Mouse (Mus musculus) C2C12 (cell line): ENCODE measurements around the gene Fam120b. TPM values are rescaled to one million over a fixed set of nuclear protein-coding genes. Genes with fewer than 3 reads are reported as not detected.
A peak's percentile ranks its signal among the peaks of the same experiment; 100 is the strongest.

Experiments
- H3K27me3 ChIP-seq: one replicate; pipeline ENCODE4 v1.6.1; 2011; ENCODE audit not compliant: control insufficient read depth, insufficient read depth, insufficient read length
- H3K36me3 ChIP-seq: one replicate; pipeline ENCODE4 v1.6.1; 2011; ENCODE audit not compliant: control insufficient read depth, insufficient read depth
- H3K4me3 ChIP-seq: one replicate; pipeline ENCODE4 v1.5.1; 2011; ENCODE audit warnings: mild to moderate bottlenecking, control low read depth; ENCODE audit not compliant: poor library complexity, insufficient read depth, severe bottlenecking
- H3K79me2 ChIP-seq: one replicate; pipeline ENCODE4 v1.6.1; 2011; ENCODE audit not compliant: control insufficient read depth, insufficient read depth
- H3K79me3 ChIP-seq: one replicate; pipeline ENCODE4 v1.6.1; 2011; ENCODE audit warnings: low read depth, control low read depth
- H3ac ChIP-seq: one replicate; pipeline ENCODE3; 2011; ENCODE audit warnings: low read depth; ENCODE audit not compliant: control insufficient read depth, insufficient read length
- CEBPB ChIP-seq: IDR thresholded peaks from one replicate; pipeline ENCODE4 v1.6.1; 2011; ENCODE audit warnings: low read depth, mild to moderate bottlenecking, control low read depth, moderate library complexity
- CTCF ChIP-seq: IDR thresholded peaks from one replicate; pipeline ENCODE4 v1.5.1; 2011; ENCODE audit not compliant: control insufficient read depth, insufficient read depth, insufficient read length
- FOSL1 ChIP-seq: IDR thresholded peaks from one replicate; pipeline ENCODE4 v1.8.0; 2011; ENCODE audit warnings: mild to moderate bottlenecking, low read length; ENCODE audit not compliant: poor library complexity, insufficient read depth, severe bottlenecking
- MAX ChIP-seq: IDR thresholded peaks from one replicate; pipeline ENCODE4 v1.6.1; 2011; ENCODE audit warnings: mild to moderate bottlenecking, control low read depth
- MYOD1 ChIP-seq: IDR thresholded peaks from one replicate; pipeline ENCODE4 v1.6.1; 2011; ENCODE audit warnings: low read depth; ENCODE audit not compliant: control insufficient read depth, insufficient read length
- MYOG ChIP-seq: IDR thresholded peaks from one replicate; pipeline ENCODE4 v1.6.1; 2011; ENCODE audit not compliant: control insufficient read depth, insufficient read length; ENCODE audit errors: extremely low read depth
- USF1 ChIP-seq: IDR thresholded peaks from one replicate; pipeline ENCODE4 v1.6.1; 2011; ENCODE audit warnings: low read depth, mild to moderate bottlenecking, control low read depth, moderate library complexity
- polyA plus RNA-seq: library from polyadenylated mRNA; unstranded; fragments of >200 nt; fragmentation: generic; extraction: Trizol; gene quantifications from one replicate; pipeline ENCODE4 v1.2.1, GENCODE M21; 2012; ENCODE audit warnings: missing spikeins

Fam120b gene
- polyA plus RNA-seq, 1 experiment, result 7.4 TPM

- Histone ChIP-seq H3K36me3 (no peaks in the 10 kb centered on the region), H3K79me3 (no peaks in the 10 kb centered on the region), H3K27me3 (no peaks in the 10 kb centered on the region), H3K4me3 (no peak overlapping the region), H3K79me2 (no peaks in the 10 kb centered on the region), H3ac (no peak overlapping the region)
- no peak for TF ChIP-seq USF1
- no peak for TF ChIP-seq CTCF
- TF ChIP-seq MYOG, result no peak
Measured at GRCm38 (mm10) chr17:15455203-15455602, 59.2 kb downstream of the Fam120b start.

GRCm38 (mm10) chr17:15456595-15456994 lies 60.6 kb downstream of the Fam120b start:
- no peaks in the 10 kb centered on the region for H3K79me3 ChIP-seq
- TF ChIP-seq MYOD1 (no peak), FOSL1 (no peak), CEBPB (no peak), USF1 (no peak), CTCF (no peak), MYOG (no peak), MAX (no peak)
- no peak overlapping the region for H3ac ChIP-seq
- H3K4me3 ChIP-seq, result no peak overlapping the region
- H3K79me2 ChIP-seq, result no peaks in the 10 kb centered on the region
- H3K36me3 ChIP-seq, result no peaks in the 10 kb centered on the region
- no peaks in the 10 kb centered on the region for H3K27me3 ChIP-seq

GRCm38 (mm10) chr17:15459761-15460160 lies 63.8 kb downstream of the Fam120b start:
- H3K27me3 ChIP-seq, result no peaks in the 10 kb centered on the region
- no peak overlapping the region for H3K4me3 ChIP-seq
- H3K79me3 ChIP-seq, result no peaks in the 10 kb centered on the region
- no peaks in the 10 kb centered on the region for H3K79me2 ChIP-seq
- TF ChIP-seq FOSL1 (no peak), USF1 (no peak), MAX (no peak), MYOG (no peak), CEBPB (no peak), CTCF (no peak), MYOD1 (no peak)
- no peak overlapping the region for H3ac ChIP-seq
- no peaks in the 10 kb centered on the region for H3K36me3 ChIP-seq

DNA sequence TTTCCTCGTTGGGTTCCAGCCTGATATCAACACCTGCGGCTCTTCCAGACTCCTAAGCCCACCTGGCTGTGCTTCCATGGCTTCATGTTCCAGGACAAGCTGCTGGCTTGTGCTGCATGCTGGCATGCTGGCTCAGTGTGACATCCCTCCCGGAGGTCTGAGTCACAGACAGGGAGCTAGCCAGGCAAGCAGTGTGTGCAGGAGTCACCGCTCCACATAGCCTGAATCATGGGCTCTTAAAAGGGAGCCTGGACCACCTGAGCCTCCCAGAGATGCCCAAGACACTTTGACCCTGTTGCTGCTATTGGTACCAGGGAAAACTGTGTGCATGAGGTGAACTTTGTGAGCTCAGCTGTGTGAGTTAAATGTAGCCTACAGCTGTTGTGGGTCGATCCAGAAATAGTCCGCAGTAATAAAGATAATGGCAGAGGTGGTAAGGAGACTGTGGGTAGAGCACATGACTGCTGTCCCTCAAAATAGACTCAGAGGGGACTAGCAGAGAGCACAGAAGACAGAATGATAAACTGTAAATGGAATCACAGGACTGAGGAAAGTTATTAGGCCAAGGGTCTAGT lies 66.0 kb downstream of the Fam120b start:
- H3ac ChIP-seq, result no peak overlapping the region
- H3K79me2 ChIP-seq, result no peaks in the 10 kb centered on the region
- TF ChIP-seq CTCF (no peak), MYOG (no peak), MYOD1 (peak; percentile 55), MAX (no peak)
- H3K27me3 ChIP-seq, result no peaks in the 10 kb centered on the region
- H3K4me3 ChIP-seq, result no peak overlapping the region
- H3K36me3 ChIP-seq, result no peaks in the 10 kb centered on the region
- H3K79me3 ChIP-seq, result no peaks in the 10 kb centered on the region

GRCm38 (mm10) chr17:15467669-15468068 lies 71.7 kb downstream of the Fam120b start:
- no peak overlapping the region for H3ac ChIP-seq
- H3K36me3 ChIP-seq, result peaks cover 23% of the 10 kb centered on the region
- H3K79me2 ChIP-seq, result no peaks in the 10 kb centered on the region
- no peaks in the 10 kb centered on the region for H3K27me3 ChIP-seq
- no peak overlapping the region for H3K4me3 ChIP-seq
- TF ChIP-seq MYOD1, result no peak
- peak; percentile 82 for TF ChIP-seq CTCF
- H3K79me3 ChIP-seq, result no peaks in the 10 kb centered on the region

DNA sequence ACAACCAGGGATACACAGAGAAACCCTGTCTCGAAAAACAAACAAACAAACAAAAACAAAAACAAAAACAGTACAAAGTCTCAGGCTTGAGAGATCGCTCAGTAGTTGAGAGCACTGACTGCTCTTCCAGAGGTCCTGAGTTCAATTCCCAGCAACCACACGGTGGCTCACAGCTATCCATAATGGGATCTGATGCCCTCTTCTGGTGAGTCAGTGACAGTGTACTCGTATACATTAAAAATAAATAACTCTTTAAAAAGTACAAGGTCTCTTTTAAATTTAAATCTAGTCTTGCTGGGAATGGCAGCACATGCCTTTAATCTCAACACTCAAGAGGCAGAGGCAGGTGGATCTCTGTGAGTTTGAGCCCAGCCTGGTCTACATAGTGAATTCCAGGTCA lies 76.7 kb downstream of the Fam120b start:
- TF ChIP-seq CTCF, result no peak
- no peak for TF ChIP-seq MYOD1
- TF ChIP-seq USF1, result no peak
- TF ChIP-seq CEBPB, result no peak
- no peak for TF ChIP-seq MAX
- TF ChIP-seq MYOG, result no peak
- TF ChIP-seq FOSL1, result no peak
- Histone ChIP-seq H3K27me3 (no peaks in the 10 kb centered on the region), H3ac (no peak overlapping the region), H3K79me2 (no peaks in the 10 kb centered on the region), H3K79me3 (no peaks in the 10 kb centered on the region), H3K4me3 (no peak overlapping the region), H3K36me3 (peaks cover 68% of the 10 kb centered on the region)

Other genes with a start within 250 kb of the Fam120b start
- gene Dll1, start 19.3 kb upstream of the Fam120b start, polyA plus RNA-seq, result 2.2 TPM
- gene Psmb1, start 103.5 kb downstream of the Fam120b start, polyA plus RNA-seq, result 216 TPM
- gene Tbp, start 103.7 kb downstream of the Fam120b start, polyA plus RNA-seq, result 18.3 TPM
- 42.5 TPM for gene Pdcd2, start 131.1 kb downstream of the Fam120b start, polyA plus RNA-seq
- gene Prdm9, start 168.2 kb downstream of the Fam120b start, polyA plus RNA-seq, result 0.43 TPM